Mouse (Mus musculus) right cerebral cortex, postnatal 10 days (tissue): ENCODE data around the gene Atp8b3.

Experiments used
- DNase-seq, 2 experiments: peaks; one replicate each; pipeline ENCODE4 v3.0.0; 2021; ENCODE audit warnings: low spot score in 2 of 2

Atp8b3 gene

GRCm38 (mm10) chr10:80538710-80539394 is at the start of gene Atp8b3:
Gene Atp8b3, minus strand, starts transcription at chr10:80539124.
- peak; percentile 66 to 71 for DNase-seq

- DNase-seq, result peak in 1 of 2 experiments; percentile 32
Measured at GRCm38 (mm10) chr10:80587305-80587657, 48.4 kb upstream of the Atp8b3 start.

- peak in 1 of 2 experiments; percentile 37 for DNase-seq
Measured at GRCm38 (mm10) chr10:80586407-80587304, 47.7 kb upstream of the Atp8b3 start.

GRCm38 (mm10) chr10:80585581-80585980 is 46.7 kb upstream of the Atp8b3 start:
- peak in 1 of 2 experiments; percentile 26 for DNase-seq

GRCm38 (mm10) chr10:80584642-80585552 is 46.0 kb upstream of the Atp8b3 start:
- DNase-seq, result peak in 1 of 2 experiments; percentile 33

GRCm38 (mm10) chr10:80584045-80584488 is 45.1 kb upstream of the Atp8b3 start:
- peak in 1 of 2 experiments; percentile 38 for DNase-seq

GRCm38 (mm10) chr10:80583047-80583446 is 44.1 kb upstream of the Atp8b3 start:
- peak in 1 of 2 experiments; percentile 20 for DNase-seq

- peak; percentile 63 to 66 for DNase-seq
Measured at GRCm38 (mm10) chr10:80578911-80579310, 40.0 kb upstream of the Atp8b3 start.

GRCm38 (mm10) chr10:80578131-80578750 is 39.3 kb upstream of the Atp8b3 start:
- DNase-seq, result peak; percentile 81 to 86

- DNase-seq, result peak; percentile 98
Measured at GRCm38 (mm10) chr10:80577195-80578130, 38.5 kb upstream of the Atp8b3 start, which contains the start of gene Klf16. Gene Klf16, minus strand, starts transcription at chr10:80577321.

GRCm38 (mm10) chr10:80576351-80577194 is 37.6 kb upstream of the Atp8b3 start:
- DNase-seq, result peak; percentile 70 to 73

GRCm38 (mm10) chr10:80575925-80576324 is 37.0 kb upstream of the Atp8b3 start:
- DNase-seq, result peak; percentile 51 to 58

GRCm38 (mm10) chr10:80574896-80575295 is 36.0 kb upstream of the Atp8b3 start:
- DNase-seq, result peak in 1 of 2 experiments; percentile 63

GRCm38 (mm10) chr10:80573944-80574343 is 35.0 kb upstream of the Atp8b3 start:
- DNase-seq, result peak; percentile 72 to 78

GRCm38 (mm10) chr10:80572477-80572876 is 33.6 kb upstream of the Atp8b3 start:
- DNase-seq, result peak in 1 of 2 experiments; percentile 34

GRCm38 (mm10) chr10:80570871-80571836 is 32.2 kb upstream of the Atp8b3 start:
- DNase-seq, result peak in 1 of 2 experiments; percentile 60

GRCm38 (mm10) chr10:80570419-80570818 is 31.5 kb upstream of the Atp8b3 start:
- DNase-seq, result no peak

- DNase-seq, result peak; percentile 58 to 62
Measured at GRCm38 (mm10) chr10:80569664-80570066, 30.7 kb upstream of the Atp8b3 start.
